Mouse (Mus musculus): ENCODE results near the gene Dusp5.

DNA sequence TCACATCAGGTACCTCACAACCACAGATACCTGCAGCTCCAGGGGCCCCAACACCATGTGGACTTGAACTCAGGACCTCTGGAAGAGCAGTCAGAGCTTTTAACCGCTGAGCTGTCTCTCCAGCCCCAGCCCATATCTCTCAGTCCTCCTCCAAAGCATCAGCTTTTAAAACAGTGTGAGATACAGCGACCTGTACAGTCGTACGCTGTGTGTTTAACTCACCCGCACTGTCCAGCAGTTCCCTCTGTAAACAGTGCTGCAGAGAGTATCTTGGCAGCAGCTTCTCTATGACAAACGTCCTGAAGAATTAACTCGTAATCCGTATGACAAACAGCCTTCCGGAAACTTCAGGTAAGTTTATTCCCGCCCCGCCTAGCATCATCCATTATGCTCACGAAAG, 43.7 kb downstream of the Dusp5 start:
- TF ChIP-seq CTCF (IDR thresholded peaks at IDR 0.05) (no peak), POLR2A (IDR thresholded peaks at IDR 0.05; ENCODE audit: insufficient read depth, low read depth, low read length) (no peak), EP300 (IDR thresholded peaks at IDR 0.05; ENCODE audit: insufficient read depth, low read depth, low read length) (no peak)
